Mouse (Mus musculus): ENCODE measurements around the gene Smg7.

DNA sequence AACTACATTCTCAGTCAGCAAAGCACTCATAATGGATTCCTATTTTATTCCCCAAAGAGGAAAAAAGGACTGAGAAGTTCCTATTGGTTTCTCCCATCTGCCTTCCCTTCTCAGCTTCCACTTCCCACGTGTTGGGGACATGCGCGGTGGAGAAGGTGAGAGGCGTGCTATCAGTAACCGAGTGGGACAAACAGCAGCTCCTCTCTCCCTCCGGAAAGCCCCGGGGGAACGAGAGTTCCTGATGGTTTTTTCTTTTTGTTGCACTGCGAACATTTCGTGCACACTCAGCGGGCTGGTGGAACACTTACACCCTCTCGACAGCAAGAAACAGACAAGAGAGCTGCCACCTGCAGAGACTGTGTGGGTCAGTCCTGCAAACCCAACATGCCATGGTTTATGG, 63.6 kb downstream of the Smg7 start:
- TF ChIP-seq CTCF (IDR thresholded peaks at IDR 0.05): no peak
- TF ChIP-seq EP300 (IDR thresholded peaks at IDR 0.05): no peak

All from lung, postnatal 0 days (tissue).